Mouse (Mus musculus): Measurements from ENCODE around the gene Pogk.
A peak's percentile ranks its signal among the peaks of the same experiment; 100 is the strongest.

The Pogk gene

GRCm38 (mm10) chr1:166409701-166410220 lies at the start of gene Pogk:
Gene Pogk, minus strand, starts transcription at chr1:166409863.
- DNase-seq: peak; percentile 83

GRCm38 (mm10) chr1:166441992-166442391 lies 32.3 kb upstream of the Pogk start:
- DNase-seq: no peak

DNA sequence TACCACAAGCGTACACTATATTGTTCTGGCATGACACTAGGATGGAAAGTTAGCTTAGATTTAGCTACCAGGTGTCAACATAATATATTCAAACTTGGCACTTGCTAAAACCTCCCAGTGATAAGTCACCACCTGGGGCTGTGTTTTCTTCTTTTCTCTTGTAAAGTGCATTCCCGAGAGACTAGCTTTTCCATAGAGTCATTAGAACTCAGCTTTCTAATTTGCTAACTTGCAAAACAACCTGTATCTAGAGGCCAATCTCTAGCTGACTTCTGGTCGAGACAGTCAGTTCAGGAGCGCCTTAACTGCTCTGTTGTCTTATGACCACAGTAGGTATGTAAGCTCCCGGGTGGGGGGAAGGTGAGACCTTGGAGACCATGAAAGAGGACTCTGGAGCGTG lies 29.8 kb upstream of the Pogk start:
- no peak for DNase-seq

DNA sequence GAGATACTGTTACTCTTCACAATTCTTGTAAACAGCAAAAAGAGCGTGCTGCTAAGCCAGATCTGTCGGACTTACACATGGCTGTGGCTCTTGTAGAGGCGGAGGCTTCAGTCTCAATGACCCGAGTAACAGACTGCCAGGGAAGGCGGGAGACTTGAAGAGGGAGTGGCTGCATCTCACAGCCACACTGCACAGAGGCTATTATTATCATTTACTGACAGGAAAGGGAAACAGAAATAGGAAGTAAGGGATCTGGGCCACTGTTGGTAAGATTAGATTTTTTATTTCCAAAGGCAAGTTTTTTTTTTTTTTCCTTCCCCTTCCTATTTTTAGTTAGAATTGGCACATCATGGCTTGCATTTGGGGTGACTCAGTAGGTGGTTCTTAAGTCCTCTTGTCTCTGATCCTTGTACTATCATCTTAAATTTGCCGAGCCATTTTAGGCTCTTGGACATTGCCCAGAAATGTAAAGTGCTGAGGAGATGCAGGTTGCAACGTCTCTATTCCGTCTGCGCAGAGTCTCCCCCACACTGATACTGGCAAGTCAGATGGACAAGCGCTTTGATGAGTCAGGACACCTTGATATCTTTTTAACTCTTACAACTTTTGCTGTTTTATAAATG lies 20.3 kb upstream of the Pogk start:
- no peak for DNase-seq

DNA sequence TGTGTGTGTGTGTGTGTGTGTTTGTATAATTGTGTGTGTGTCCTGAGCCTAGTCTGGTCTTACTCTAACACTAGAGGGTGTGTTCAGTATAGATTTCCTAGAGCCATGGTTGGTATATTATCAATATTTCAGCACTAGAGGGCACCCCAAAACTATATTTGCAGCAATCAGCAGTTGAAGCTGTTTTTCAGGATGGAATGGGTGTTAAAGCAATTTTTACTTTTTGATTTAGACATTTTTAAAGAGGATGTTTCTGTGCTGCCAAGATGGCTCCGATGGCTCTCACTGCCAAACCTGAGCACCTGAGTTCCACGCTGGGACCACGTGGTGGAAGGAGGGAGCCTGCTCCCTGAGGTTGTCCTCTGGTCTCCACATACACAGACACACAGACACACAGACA lies 19.4 kb upstream of the Pogk start:
- DNase-seq: no peak

GRCm38 (mm10) chr1:166412266-166412665 lies 2.6 kb upstream of the Pogk start:
- DNase-seq: no peak

DNA sequence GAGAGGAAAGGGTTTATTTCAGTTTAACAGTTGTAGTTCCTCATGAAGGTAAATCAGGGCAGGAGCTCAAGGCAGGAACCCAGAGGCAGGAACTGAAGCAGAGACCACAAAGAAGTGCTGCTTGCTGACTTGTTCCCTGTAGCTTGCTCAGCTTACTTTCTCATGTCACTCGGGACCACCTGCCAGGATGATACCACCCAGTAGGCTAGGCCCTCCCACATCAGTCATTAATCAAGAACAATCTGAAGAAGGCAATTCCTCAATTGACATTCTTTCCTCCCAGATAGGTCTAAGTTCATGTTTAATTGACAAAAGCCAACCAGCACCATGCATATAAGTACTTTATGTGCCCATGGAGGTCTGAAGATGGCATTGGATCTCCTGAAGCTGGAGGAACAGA lies 1.9 kb upstream of the Pogk start:
- no peak for DNase-seq

GRCm38 (mm10) chr1:166409177-166409700 lies 424 bp downstream of the Pogk start:
- peak; percentile 22 for DNase-seq

GRCm38 (mm10) chr1:166403846-166404245 lies 5.8 kb downstream of the Pogk start:
- no peak for DNase-seq

GRCm38 (mm10) chr1:166402003-166402402 lies 7.7 kb downstream of the Pogk start:
- no peak for DNase-seq

- no peak for DNase-seq
Observed at GRCm38 (mm10) chr1:166401455-166401854, 8.2 kb downstream of the Pogk start.

GRCm38 (mm10) chr1:166396381-166396780 lies 13.3 kb downstream of the Pogk start:
- no peak for DNase-seq

DNA sequence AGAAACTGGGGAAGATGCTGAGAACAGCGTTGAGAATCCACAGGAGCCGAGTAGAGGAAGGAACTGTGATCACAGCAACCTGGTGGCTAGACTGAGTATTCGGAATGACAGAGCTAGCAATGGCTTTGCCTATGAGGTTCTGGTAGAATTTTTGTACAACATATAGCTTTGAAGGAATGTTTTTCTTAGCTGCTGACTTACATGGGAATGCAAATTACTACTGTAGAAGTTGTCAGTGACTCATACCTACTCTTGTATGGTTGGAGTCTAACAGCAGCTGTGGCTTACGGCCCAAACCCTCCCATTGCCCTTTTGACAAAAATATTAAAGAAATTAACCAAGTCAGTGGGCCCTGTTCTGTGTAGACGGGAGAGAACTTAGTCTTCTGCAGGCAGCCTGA lies 14.0 kb downstream of the Pogk start:
- DNase-seq: no peak

DNA sequence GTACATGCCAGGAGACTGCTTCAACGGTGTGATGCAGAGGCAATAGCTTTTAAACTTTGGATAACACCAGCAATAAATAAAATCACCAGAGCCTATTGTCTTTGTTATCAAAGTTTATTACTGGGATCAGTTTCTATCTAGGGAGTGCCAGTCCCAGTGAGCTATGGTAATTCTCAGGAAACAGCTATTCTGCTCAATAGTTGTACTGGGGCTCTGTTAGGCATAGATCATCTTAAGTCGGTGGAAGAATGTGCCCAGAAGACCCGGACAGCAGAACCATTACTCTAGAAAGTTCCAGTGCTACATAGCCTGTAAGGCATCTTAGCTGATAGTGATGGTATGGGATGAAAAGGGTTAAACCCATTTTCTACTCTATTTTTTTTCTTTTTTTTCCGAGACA lies 14.9 kb downstream of the Pogk start:
- DNase-seq: no peak

- DNase-seq: no peak
Observed at GRCm38 (mm10) chr1:166391671-166392070, 18.0 kb downstream of the Pogk start.

GRCm38 (mm10) chr1:166389406-166390125 lies 20.1 kb downstream of the Pogk start:
- DNase-seq: no peak

- no peak for DNase-seq
Observed at GRCm38 (mm10) chr1:166388511-166388910, 21.2 kb downstream of the Pogk start.

GRCm38 (mm10) chr1:166385431-166385830 lies 24.2 kb downstream of the Pogk start:
- DNase-seq: no peak

GRCm38 (mm10) chr1:166384614-166385013 lies 25.0 kb downstream of the Pogk start:
- no peak for DNase-seq

DNA sequence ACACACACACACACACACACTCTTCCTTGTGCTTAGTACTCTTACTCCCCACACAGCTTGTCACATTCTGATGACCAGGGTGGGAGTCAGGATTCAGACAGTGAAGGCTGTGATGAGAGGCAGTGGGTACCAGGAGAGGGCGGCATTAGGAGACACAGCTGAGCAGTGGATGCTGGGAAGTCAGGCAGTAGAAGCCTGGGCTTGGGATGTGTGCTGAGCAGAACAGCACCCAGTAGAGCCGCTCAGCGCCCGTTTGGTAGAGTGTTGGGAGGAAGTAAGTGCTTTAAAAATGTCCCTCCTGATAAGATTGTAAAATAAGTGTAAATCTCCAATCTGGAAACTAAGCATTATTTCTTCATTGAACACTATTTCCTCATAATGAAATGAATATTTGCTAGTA lies 27.0 kb downstream of the Pogk start:
- no peak for DNase-seq

- DNase-seq: no peak
Observed at GRCm38 (mm10) chr1:166381821-166382220, 27.8 kb downstream of the Pogk start.

DNA sequence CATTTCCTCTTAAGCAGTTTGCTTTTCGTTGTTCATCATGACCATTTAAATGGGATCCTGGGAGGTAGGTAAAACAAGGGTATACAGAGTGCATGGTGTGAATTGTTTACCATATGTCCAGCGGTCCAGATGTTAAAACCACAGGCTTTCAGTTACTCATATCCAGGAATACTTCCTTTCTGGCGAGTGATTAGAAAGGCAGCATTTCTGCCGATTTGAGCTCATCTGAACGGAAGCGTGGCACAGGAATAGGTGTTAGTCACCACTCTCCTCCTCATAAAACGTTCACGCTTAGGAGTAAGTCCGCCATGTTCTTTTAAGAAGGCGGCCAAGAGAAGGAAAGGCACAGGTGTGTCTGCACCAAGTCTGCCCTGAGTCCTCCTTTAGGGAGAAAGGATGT lies 28.3 kb downstream of the Pogk start:
- DNase-seq: no peak

DNA sequence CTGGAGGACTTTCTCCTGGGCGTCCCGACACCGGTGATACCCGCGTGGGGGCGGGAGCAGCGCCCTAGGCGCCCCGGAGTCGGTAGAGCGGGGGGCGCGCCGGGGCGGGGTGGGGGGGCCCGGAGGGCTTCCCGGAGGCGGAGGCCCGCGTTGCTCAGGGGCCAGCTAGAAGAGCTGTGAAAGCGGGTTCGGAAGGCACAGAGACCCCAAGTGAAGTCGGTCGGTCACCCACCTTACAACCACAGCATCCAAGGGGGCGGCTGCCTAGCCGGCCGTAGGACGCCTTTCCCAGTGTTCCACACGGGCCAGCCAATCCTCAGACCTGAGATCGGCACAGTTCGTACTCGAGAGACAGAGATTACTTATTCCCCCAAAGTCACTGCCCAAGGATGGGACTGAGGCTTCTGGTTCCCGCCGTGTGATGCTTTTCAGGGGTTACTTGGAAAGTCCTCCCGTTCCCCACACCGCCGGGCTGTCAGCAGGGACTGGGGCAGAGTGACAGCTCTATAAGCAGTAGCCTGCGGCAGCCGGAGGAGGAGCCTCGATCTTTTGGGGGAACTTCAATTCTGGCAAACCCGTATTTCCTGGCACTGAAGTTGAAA lies 29.9 kb downstream of the Pogk start:
- peak; percentile 73 for DNase-seq

Data from thymus, postnatal 25 days (tissue).